Mouse (Mus musculus) myocyte (in vitro differentiated cells): Measurements from ENCODE around the gene Stk10. TPM values are rescaled to one million over a fixed set of nuclear protein-coding genes. Genes with fewer than 3 reads are reported as not detected.

Experiments
- H3K27me3 ChIP-seq: one replicate; pipeline ENCODE4 v1.6.1; 2011; ENCODE audit not compliant: control insufficient read depth, insufficient read depth, insufficient read length
- H3K36me3 ChIP-seq: one replicate; pipeline ENCODE4 v1.6.1; 2011; ENCODE audit not compliant: control insufficient read depth, insufficient read depth
- H3K4me2 ChIP-seq: one replicate; pipeline ENCODE4 v1.6.1; 2011; ENCODE audit warnings: low read depth, control low read depth
- H3K4me3 ChIP-seq: one replicate; pipeline ENCODE4 v1.5.1; 2011; ENCODE audit warnings: mild to moderate bottlenecking, control low read depth, moderate library complexity
- H3K79me2 ChIP-seq: one replicate; pipeline ENCODE4 v1.6.1; 2011; ENCODE audit not compliant: control insufficient read depth, insufficient read depth
- H3ac ChIP-seq: one replicate; pipeline ENCODE4 v1.6.1; 2011; ENCODE audit not compliant: control insufficient read depth, insufficient read length
- CEBPB ChIP-seq: IDR thresholded peaks from 2 replicates; pipeline ENCODE4 v1.6.1; 2011; ENCODE audit warnings: mild to moderate bottlenecking, moderate library complexity; ENCODE audit not compliant: poor library complexity, insufficient read depth, severe bottlenecking
- E2F4 ChIP-seq: IDR thresholded peaks from one replicate; pipeline ENCODE4 v1.6.1; 2011; ENCODE audit warnings: mild to moderate bottlenecking, control low read depth, moderate library complexity; ENCODE audit not compliant: insufficient read depth
- MAX ChIP-seq: IDR thresholded peaks from one replicate; pipeline ENCODE4 v1.6.1; 2011; ENCODE audit warnings: low read depth, mild to moderate bottlenecking, control low read depth
- MYOD1 ChIP-seq, 3 experiments: IDR thresholded peaks; one replicate each; pipeline ENCODE4 v1.6.1; 2011; ENCODE audit warnings: control low read depth in 2 of 3, low read depth in 2 of 3, mild to moderate bottlenecking in 2 of 3, moderate library complexity in 1 of 3; ENCODE audit not compliant: insufficient read length in 2 of 3, control insufficient read depth in 1 of 3
- MYOG ChIP-seq, 3 experiments: IDR thresholded peaks; one replicate each; pipeline ENCODE4 v1.6.1; 2011; ENCODE audit warnings: control low read depth in 2 of 3, low read depth in 2 of 3, mild to moderate bottlenecking in 2 of 3; ENCODE audit not compliant: insufficient read length in 2 of 3, control insufficient read depth in 1 of 3, insufficient read depth in 1 of 3
- POLR2A ChIP-seq: IDR thresholded peaks from one replicate; pipeline ENCODE4 v1.6.1; 2011; ENCODE audit warnings: low read depth, mild to moderate bottlenecking, control low read depth, moderate library complexity; ENCODE audit not compliant: insufficient read length
- POLR2AphosphoS2 ChIP-seq: IDR thresholded peaks from one replicate; pipeline ENCODE4 v1.6.1; 2011; ENCODE audit warnings: low read depth, control low read depth; ENCODE audit not compliant: insufficient read length
- REST ChIP-seq: IDR thresholded peaks from one replicate; pipeline ENCODE4 v1.6.1; 2011; ENCODE audit warnings: mild to moderate bottlenecking, control low read depth, moderate library complexity; ENCODE audit not compliant: insufficient read depth, insufficient read length
- SRF ChIP-seq: IDR thresholded peaks from one replicate; pipeline ENCODE4 v1.6.1; 2011; ENCODE audit warnings: low read depth; ENCODE audit not compliant: control insufficient read depth, insufficient read length
- TCF12 ChIP-seq: IDR thresholded peaks from one replicate; pipeline ENCODE4 v1.6.1; 2011; ENCODE audit warnings: mild to moderate bottlenecking, control low read depth; ENCODE audit not compliant: poor library complexity, insufficient read depth, severe bottlenecking
- TCF3 ChIP-seq: IDR thresholded peaks from one replicate; pipeline ENCODE4 v1.6.1; 2011; ENCODE audit warnings: low read depth, control low read depth; ENCODE audit not compliant: insufficient read length
- USF1 ChIP-seq: IDR thresholded peaks from one replicate; pipeline ENCODE4 v1.6.1; 2011; ENCODE audit warnings: low read depth, mild to moderate bottlenecking, control low read depth, moderate library complexity
- polyA plus RNA-seq: library from polyadenylated mRNA; unstranded; fragments of >200 nt; fragmentation: generic; extraction: Trizol; gene quantifications from one replicate; pipeline ENCODE4 v1.2.1, GENCODE M21; 2012; ENCODE audit warnings: missing spikeins

Gene Stk10
- polyA plus RNA-seq, 1 experiment = 7.1 TPM

GRCm38 (mm10) chr11:32533482-32534261, 567 bp downstream of the Stk10 start:
- H3K27me3 ChIP-seq = no peaks in the 10 kb centered on the region
- peaks cover 46% of the 10 kb centered on the region for H3K79me2 ChIP-seq
- peak overlapping the region; percentile 91 for H3K4me2 ChIP-seq
- no peaks in the 10 kb centered on the region for H3K36me3 ChIP-seq
- peak overlapping the region; percentile 90 for H3K4me3 ChIP-seq
- H3ac ChIP-seq = peak overlapping the region; percentile 49
- TF ChIP-seq CEBPB (no peak), TCF3 (no peak), MYOG (IDR thresholded peaks at IDR 0.05; ENCODE audit: control insufficient read depth in 1 of 3, insufficient read depth in 1 of 3, insufficient read length in 2 of 3, low read depth in 2 of 3) (peak in 1 of 3 experiments; percentile 11), SRF (no peak), REST (no peak), USF1 (peak; percentile 66), MYOD1 (IDR thresholded peaks at IDR 0.05; ENCODE audit: control insufficient read depth in 1 of 3, insufficient read length in 2 of 3, low read depth in 2 of 3) (no peak), TCF12 (no peak), POLR2A (peak; percentile 39), POLR2AphosphoS2 (peak; percentile 40), E2F4 (no peak), MAX (no peak)

- TF ChIP-seq SRF (no peak), USF1 (no peak), MYOG (IDR thresholded peaks at IDR 0.05; ENCODE audit: control insufficient read depth in 1 of 3, insufficient read depth in 1 of 3, insufficient read length in 2 of 3, low read depth in 2 of 3) (no peak), MAX (no peak), TCF12 (no peak), CEBPB (no peak), E2F4 (no peak), REST (no peak), POLR2A (no peak), TCF3 (no peak)
- Histone ChIP-seq H3K27me3 (no peaks in the 10 kb centered on the region), H3K36me3 (no peaks in the 10 kb centered on the region), H3ac (peak overlapping the region; percentile 49), H3K4me2 (peak overlapping the region; percentile 91), H3K79me2 (peaks cover 48% of the 10 kb centered on the region), H3K4me3 (peak overlapping the region; percentile 90)
Measured at GRCm38 (mm10) chr11:32534453-32535075, 1.5 kb downstream of the Stk10 start.

- Histone ChIP-seq H3K27me3 (no peaks in the 10 kb centered on the region), H3K79me2 (peaks cover 48% of the 10 kb centered on the region), H3ac (no peak overlapping the region), H3K36me3 (no peaks in the 10 kb centered on the region), H3K4me3 (no peak overlapping the region), H3K4me2 (no peak overlapping the region)
- TF ChIP-seq MYOG (IDR thresholded peaks at IDR 0.05; ENCODE audit: control insufficient read depth in 1 of 3, insufficient read depth in 1 of 3, insufficient read length in 2 of 3, low read depth in 2 of 3) (no peak), POLR2A (no peak), CEBPB (no peak), POLR2AphosphoS2 (no peak), SRF (no peak), MAX (no peak), TCF12 (no peak), REST (no peak), MYOD1 (IDR thresholded peaks at IDR 0.05; ENCODE audit: control insufficient read depth in 1 of 3, insufficient read length in 2 of 3, low read depth in 2 of 3) (no peak), E2F4 (no peak)
Measured at GRCm38 (mm10) chr11:32535646-32536045, 2.5 kb downstream of the Stk10 start.

- Histone ChIP-seq H3K4me2 (no peak overlapping the region), H3K4me3 (no peak overlapping the region), H3K27me3 (no peaks in the 10 kb centered on the region), H3K79me2 (peaks cover 59% of the 10 kb centered on the region), H3K36me3 (no peaks in the 10 kb centered on the region), H3ac (no peak overlapping the region)
- TF ChIP-seq POLR2A (no peak), USF1 (no peak), MYOD1 (IDR thresholded peaks at IDR 0.05; ENCODE audit: control insufficient read depth in 1 of 3, insufficient read length in 2 of 3, low read depth in 2 of 3) (no peak), TCF3 (no peak), TCF12 (no peak), MYOG (IDR thresholded peaks at IDR 0.05; ENCODE audit: control insufficient read depth in 1 of 3, insufficient read depth in 1 of 3, insufficient read length in 2 of 3, low read depth in 2 of 3) (no peak), REST (no peak), MAX (no peak), CEBPB (no peak), E2F4 (no peak), POLR2AphosphoS2 (no peak), SRF (no peak)
Measured at GRCm38 (mm10) chr11:32536954-32537353, 3.8 kb downstream of the Stk10 start.
